Mouse (Mus musculus): ENCODE data around the gene Olfr593. TPM values are rescaled to one million over a fixed set of nuclear protein-coding genes. Genes with fewer than 3 reads are reported as not detected.
"Not testable (repeated sequence)": the region's sequence is repeated elsewhere in the genome, so short reads cannot be mapped to it uniquely, and the experiment has no call there.

Gene Olfr593
- not detected in 2 replicates for polyA plus RNA-seq (2016; fragmentation: Nextera tagmentation; extraction: Ambion mirVana)

DNA sequence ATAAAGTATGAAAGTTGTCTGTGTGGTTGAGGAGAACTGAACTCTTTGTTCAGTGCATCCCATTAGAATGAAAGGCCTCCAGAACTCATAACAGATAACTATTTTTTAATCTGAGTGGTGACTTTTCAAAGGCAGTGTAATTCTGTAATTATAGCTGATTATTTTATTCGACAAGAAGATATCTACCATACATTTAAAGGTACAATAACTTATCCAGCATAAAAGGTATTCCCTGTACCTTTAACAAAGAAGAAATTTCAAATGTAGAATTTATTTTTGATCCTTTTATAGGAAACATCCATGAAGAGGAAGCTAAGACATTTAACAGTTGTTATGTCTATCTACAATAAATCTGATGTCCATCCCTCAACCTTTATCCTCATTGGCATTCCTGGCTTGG is at the start of gene Olfr593:
Olfr593 (plus strand) TSS at position 301 of the 400 bp plus-strand sequence.
- WGBS, result 70% methylated on average over 1 of the region's 1 CpGs

DNA sequence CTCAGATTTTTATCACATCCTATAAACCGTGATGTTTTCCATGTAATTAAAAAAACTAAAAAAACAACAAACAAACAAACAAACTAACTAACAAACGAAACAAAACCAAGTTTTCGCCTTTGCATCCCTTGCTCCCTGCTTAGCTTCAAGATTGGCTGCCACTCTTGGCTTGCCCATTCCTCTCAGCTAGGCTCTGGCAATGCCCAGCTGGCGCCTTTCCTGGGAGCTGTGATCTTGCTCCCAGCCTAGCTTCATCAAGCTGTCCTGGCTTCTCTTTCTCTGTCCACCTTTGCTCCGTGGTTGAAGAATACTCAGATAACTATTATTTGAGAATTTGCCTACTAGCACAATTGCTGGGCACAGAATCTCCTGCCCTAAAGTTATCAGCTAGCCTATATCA is 42.0 kb upstream of the Olfr593 start:
- Histone ChIP-seq H3K36me3 (no peaks in the 10 kb centered on the region), H3K27ac (no peak overlapping the region), H3K4me1 (no peaks in the 10 kb centered on the region), H3K27me3 (ENCODE audit: low read depth, poor library complexity, severe bottlenecking) (no peaks in the 10 kb centered on the region), H3K9me3 (replicated peaks) (no peaks in the 10 kb centered on the region), H3K4me3 (no peak overlapping the region)
- WGBS, result 84% methylated on average over 5 of the region's 5 CpGs
- no peak for DNase-seq (ENCODE audit: low spot score)

More for the DNA sequence above, at the start of gene Olfr593:
- no peaks in the 10 kb centered on the region for H3K4me1 ChIP-seq
- no peaks in the 10 kb centered on the region for H3K9me3 ChIP-seq (replicated peaks)
- H3K27me3 ChIP-seq (ENCODE audit: low read depth, poor library complexity, severe bottlenecking), result no peaks in the 10 kb centered on the region
- no peak within 1 kb of the TSS for H3K4me3 ChIP-seq
- H3K27ac ChIP-seq, result no peak within 1 kb of the TSS
- no peaks in the 10 kb centered on the region for H3K36me3 ChIP-seq
- no peak for DNase-seq (ENCODE audit: low spot score)

DNA sequence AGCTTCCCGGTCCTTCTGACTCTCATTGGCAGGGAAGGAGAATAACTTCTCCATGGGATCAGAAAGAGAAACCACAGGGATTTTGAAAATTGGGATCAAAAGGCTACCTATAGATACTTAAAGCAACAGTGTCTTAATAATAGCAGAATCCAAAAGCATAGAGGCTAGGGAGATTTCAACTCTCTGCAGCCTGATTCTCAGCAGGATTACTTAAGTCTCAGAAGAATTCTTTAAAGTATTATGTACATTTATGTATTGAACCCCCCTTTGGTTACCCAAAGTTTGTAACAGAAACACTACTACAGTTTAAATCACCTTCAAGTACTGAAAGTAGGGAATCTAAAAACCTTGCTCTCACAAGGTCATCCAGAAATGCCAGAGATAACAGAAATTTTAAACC is 33.4 kb upstream of the Olfr593 start, which contains the start of gene Olfr591:
Olfr591 (minus strand) TSS at position 101 of the 400 bp plus-strand sequence.
- no peak for DNase-seq (ENCODE audit: low spot score)
- Histone ChIP-seq H3K4me1 (no peaks in the 10 kb centered on the region), H3K27me3 (ENCODE audit: low read depth, poor library complexity, severe bottlenecking) (no peaks in the 10 kb centered on the region), H3K4me3 (no peak within 1 kb of the TSS), H3K9me3 (replicated peaks) (no peaks in the 10 kb centered on the region), H3K27ac (no peak within 1 kb of the TSS), H3K36me3 (no peaks in the 10 kb centered on the region)
- 69% methylated on average over 1 of the region's 1 CpGs for WGBS

DNA sequence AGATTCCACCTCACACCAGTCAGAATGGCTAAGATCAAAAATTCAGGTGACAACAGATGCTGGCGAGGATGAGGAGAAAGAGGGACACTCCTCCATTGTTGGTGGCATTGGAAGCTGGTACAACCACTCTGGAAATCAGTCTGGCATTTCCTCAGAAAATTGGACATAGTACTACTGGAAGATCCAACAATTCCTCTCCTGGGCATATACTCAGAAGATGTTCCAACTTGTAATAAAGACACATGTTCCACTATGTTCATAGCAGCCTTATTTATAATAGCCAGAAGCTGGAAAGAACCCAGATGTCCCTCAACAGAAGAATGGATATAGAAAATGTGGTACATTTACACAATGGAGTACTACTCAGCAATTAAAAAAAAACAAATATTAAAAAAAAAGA is 27.2 kb upstream of the Olfr593 start, which contains the start of gene Olfr592:
Olfr592 (plus strand) TSS at position 301 of the 400 bp plus-strand sequence.
- not testable (repeated sequence) for H3K36me3 ChIP-seq; H3K27ac ChIP-seq; H3K4me1 ChIP-seq; DNase-seq (ENCODE audit: low spot score); H3K9me3 ChIP-seq (replicated peaks); H3K27me3 ChIP-seq (ENCODE audit: low read depth, poor library complexity, severe bottlenecking); H3K4me3 ChIP-seq
- WGBS, result 82% methylated on average over 1 of the region's 1 CpGs

DNA sequence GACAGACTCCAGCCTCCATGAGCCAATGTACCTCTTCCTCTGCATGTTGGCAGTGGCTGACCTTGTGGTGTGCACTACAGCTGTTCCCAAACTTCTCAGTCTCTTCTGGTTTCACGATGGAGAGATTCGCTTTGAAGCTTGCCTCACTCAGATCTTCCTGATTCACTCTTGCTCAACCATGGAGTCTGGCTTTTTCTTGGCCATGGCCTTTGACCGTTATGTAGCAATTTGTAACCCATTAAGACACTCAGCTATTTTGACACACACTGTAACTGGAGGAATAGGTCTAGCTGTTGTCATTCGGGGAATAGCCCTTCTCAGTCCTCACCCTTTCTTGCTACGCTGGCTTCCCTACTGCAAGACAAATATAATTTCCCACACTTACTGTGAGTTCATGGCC is 388 bp downstream of the Olfr593 start:
- H3K4me3 ChIP-seq; H3K27ac ChIP-seq; DNase-seq (ENCODE audit: low spot score); H3K9me3 ChIP-seq (replicated peaks); H3K27me3 ChIP-seq (ENCODE audit: low read depth, poor library complexity, severe bottlenecking); H3K36me3 ChIP-seq; H3K4me1 ChIP-seq: not testable (repeated sequence)
- 89% methylated on average over 5 of the region's 5 CpGs for WGBS

DNA sequence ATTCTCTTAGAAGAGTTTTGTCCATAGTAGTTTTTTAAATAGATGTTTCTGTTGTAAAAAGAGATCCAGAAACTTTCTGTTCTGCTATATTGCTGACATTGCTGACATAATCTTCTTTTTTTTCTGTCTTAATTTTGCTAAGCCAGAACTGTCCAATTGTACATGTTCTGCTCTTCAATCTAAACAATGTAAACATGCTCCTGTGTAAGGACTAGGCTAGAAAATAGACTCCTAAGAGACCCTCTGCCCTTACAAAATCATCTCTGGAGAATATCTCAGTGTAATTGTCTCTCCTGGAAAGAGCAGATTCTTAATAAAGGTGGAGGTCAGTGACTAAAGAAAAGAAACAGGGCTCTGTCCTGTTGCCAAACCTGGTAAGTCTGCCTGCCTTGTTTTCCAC is 5.0 kb downstream of the Olfr593 start, which contains the start of gene Olfr594:
Olfr594 (plus strand) TSS at position 301 of the 400 bp plus-strand sequence.
- H3K27ac ChIP-seq, result no peak within 1 kb of the TSS
- DNase-seq (ENCODE audit: low spot score), result no peak
- H3K4me3 ChIP-seq, result no peak within 1 kb of the TSS
- H3K27me3 ChIP-seq (ENCODE audit: low read depth, poor library complexity, severe bottlenecking), result no peaks in the 10 kb centered on the region
- H3K36me3 ChIP-seq, result no peaks in the 10 kb centered on the region
- H3K9me3 ChIP-seq (replicated peaks), result no peaks in the 10 kb centered on the region
- no peaks in the 10 kb centered on the region for H3K4me1 ChIP-seq

DNA sequence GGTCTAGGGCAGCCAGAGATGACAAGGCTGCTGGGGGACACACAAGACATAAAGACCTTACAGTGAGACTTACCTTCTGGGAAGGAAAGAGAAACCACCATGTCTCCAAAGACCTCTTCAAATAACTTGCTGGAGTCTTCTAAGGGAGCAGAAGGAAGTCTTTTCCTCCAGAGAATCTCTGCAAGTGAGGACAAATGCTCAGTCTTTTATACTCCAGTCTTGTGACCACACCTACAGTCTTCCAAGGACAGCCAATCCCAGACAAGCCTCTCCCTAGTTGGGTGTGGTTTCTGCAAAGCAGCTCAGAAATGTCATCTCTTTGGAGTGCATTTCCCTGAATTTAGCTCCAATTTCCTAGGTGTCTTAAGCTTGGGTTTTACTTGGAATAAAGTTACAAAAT is 40.7 kb downstream of the Olfr593 start, which contains the start of gene Usp17ld:
Usp17ld (minus strand) TSS at position 101 of the 400 bp plus-strand sequence.
- H3K4me1 ChIP-seq; H3K27me3 ChIP-seq (ENCODE audit: low read depth, poor library complexity, severe bottlenecking); H3K36me3 ChIP-seq; H3K9me3 ChIP-seq (replicated peaks); H3K27ac ChIP-seq; DNase-seq (ENCODE audit: low spot score); H3K4me3 ChIP-seq: not testable (repeated sequence)

Small RNA genes within 50 kb of the gene (microRNA-seq; reads per million reads assigned to microRNA genes)
- not detected for gene Gm25171

Other genes with a start within 250 kb of the Olfr593 start
- not detected in 2 replicates for gene Olfr576, start 249.2 kb upstream of the Olfr593 start, polyA plus RNA-seq (2016; fragmentation: Nextera tagmentation; extraction: Ambion mirVana)
- gene Olfr577, start 235.9 kb upstream of the Olfr593 start, polyA plus RNA-seq (2016; fragmentation: Nextera tagmentation; extraction: Ambion mirVana), result not detected in 2 replicates
- gene Olfr578, start 222.5 kb upstream of the Olfr593 start, polyA plus RNA-seq (2016; fragmentation: Nextera tagmentation; extraction: Ambion mirVana), result not detected in 2 replicates
- gene Olfr582, start 173.8 kb upstream of the Olfr593 start, polyA plus RNA-seq (2016; fragmentation: Nextera tagmentation; extraction: Ambion mirVana), result not detected in 2 replicates
- not detected in 2 replicates for gene Olfr583, start 160.6 kb upstream of the Olfr593 start, polyA plus RNA-seq (2016; fragmentation: Nextera tagmentation; extraction: Ambion mirVana)
- not detected in 2 replicates for gene Olfr584, start 130.0 kb upstream of the Olfr593 start, polyA plus RNA-seq (2016; fragmentation: Nextera tagmentation; extraction: Ambion mirVana)
- not detected in 2 replicates for gene Olfr585, start 114.1 kb upstream of the Olfr593 start, polyA plus RNA-seq (2016; fragmentation: Nextera tagmentation; extraction: Ambion mirVana)
- not detected in 2 replicates for gene Olfr586, start 86.2 kb upstream of the Olfr593 start, polyA plus RNA-seq (2016; fragmentation: Nextera tagmentation; extraction: Ambion mirVana)
- not detected in 2 replicates for gene Olfr588-ps1, start 71.0 kb upstream of the Olfr593 start, polyA plus RNA-seq (2016; fragmentation: Nextera tagmentation; extraction: Ambion mirVana)
- not detected in 2 replicates for gene Olfr589, start 55.5 kb upstream of the Olfr593 start, polyA plus RNA-seq (2016; fragmentation: Nextera tagmentation; extraction: Ambion mirVana)
- gene Olfr591, start 33.5 kb upstream of the Olfr593 start, polyA plus RNA-seq (2016; fragmentation: Nextera tagmentation; extraction: Ambion mirVana), result not detected in 2 replicates
- not detected in 2 replicates for gene Olfr592, start 27.1 kb upstream of the Olfr593 start, polyA plus RNA-seq (2016; fragmentation: Nextera tagmentation; extraction: Ambion mirVana)
- not detected in 2 replicates for gene Olfr594, start 5.1 kb downstream of the Olfr593 start, polyA plus RNA-seq (2016; fragmentation: Nextera tagmentation; extraction: Ambion mirVana)
- not detected in 2 replicates for gene Usp17ld, start 40.6 kb downstream of the Olfr593 start, polyA plus RNA-seq (2016; fragmentation: Nextera tagmentation; extraction: Ambion mirVana)
- gene Olfr596, start 93.8 kb downstream of the Olfr593 start, polyA plus RNA-seq (2016; fragmentation: Nextera tagmentation; extraction: Ambion mirVana), result not detected in 2 replicates
- not detected in 2 replicates for gene Olfr597, start 104.5 kb downstream of the Olfr593 start, polyA plus RNA-seq (2016; fragmentation: Nextera tagmentation; extraction: Ambion mirVana)
- gene Olfr598, start 111.7 kb downstream of the Olfr593 start, polyA plus RNA-seq (2016; fragmentation: Nextera tagmentation; extraction: Ambion mirVana), result not detected in 2 replicates
- not detected in 2 replicates for gene Olfr599, start 124.1 kb downstream of the Olfr593 start, polyA plus RNA-seq (2016; fragmentation: Nextera tagmentation; extraction: Ambion mirVana)
- not detected in 2 replicates for gene Olfr600, start 137.8 kb downstream of the Olfr593 start, polyA plus RNA-seq (2016; fragmentation: Nextera tagmentation; extraction: Ambion mirVana)
- not detected in 2 replicates for gene Olfr601, start 150.8 kb downstream of the Olfr593 start, polyA plus RNA-seq (2016; fragmentation: Nextera tagmentation; extraction: Ambion mirVana)
- not detected in 2 replicates for gene Olfr603, start 174.3 kb downstream of the Olfr593 start, polyA plus RNA-seq (2016; fragmentation: Nextera tagmentation; extraction: Ambion mirVana)
- gene Usp17lc, start 203.2 kb downstream of the Olfr593 start, polyA plus RNA-seq (2016; fragmentation: Nextera tagmentation; extraction: Ambion mirVana), result 0.08 TPM in 1 of 2 replicates, not detected in the other
- not detected in 2 replicates for gene Olfr605, start 233.6 kb downstream of the Olfr593 start, polyA plus RNA-seq (2016; fragmentation: Nextera tagmentation; extraction: Ambion mirVana)
- not detected in 2 replicates for gene Olfr606, start 237.2 kb downstream of the Olfr593 start, polyA plus RNA-seq (2016; fragmentation: Nextera tagmentation; extraction: Ambion mirVana)